Mouse (Mus musculus): ENCODE measurements around the gene Bad.
"Not testable (repeated sequence)": the region's sequence is repeated elsewhere in the genome, so short reads cannot be mapped to it uniquely, and the experiment has no call there.

Gene Bad

DNA sequence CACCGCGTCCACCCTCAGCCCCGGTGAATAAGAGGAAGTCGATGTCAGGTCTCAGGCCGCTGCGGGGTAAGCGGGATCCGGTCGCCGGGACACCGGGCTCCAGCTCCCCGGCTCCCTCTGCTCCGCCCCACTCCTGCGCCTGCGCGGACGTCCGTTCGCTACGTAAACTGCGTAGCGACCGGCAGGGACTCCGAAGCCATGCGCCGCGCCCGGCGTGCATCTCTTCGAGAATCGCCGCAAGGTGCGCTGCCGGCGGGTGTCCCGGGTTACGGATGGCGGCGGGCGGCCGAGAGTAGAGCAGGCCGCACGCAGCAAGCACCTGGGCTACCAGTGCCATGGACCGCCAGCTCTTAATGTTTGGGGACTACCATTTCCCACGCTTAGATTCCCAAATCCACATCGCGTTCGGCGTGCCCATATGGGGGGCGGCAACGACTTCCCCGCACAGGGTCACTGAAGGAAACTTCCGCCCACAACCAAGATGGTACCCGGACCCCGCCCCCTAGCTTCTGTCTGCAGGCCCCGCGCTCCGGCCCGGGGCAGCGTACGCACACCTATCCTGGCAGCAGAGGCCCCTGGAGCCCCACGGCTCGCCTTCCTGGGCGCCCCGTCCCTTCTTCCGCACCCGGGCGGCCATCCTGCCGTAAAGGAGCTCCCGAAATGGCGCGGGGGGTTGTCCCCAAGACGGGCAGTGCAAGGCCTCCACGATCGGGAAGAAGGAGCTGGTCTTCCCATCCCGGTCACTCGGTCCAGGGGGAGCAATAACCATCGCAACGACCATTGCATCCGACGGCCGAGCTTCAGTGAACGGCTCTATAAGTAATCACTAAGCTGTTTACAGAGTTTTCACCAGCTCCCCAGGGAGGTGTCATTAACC lies at the start of gene Bad:
TSS of gene Bad (plus strand) at position 490 of the 877 bp plus-strand sequence.
- peak; percentile 94 for DNase-seq

GRCm38 (mm10) chr19:6892512-6892911 lies 49.1 kb upstream of the Bad start:
- peak; percentile 70 for DNase-seq

DNA sequence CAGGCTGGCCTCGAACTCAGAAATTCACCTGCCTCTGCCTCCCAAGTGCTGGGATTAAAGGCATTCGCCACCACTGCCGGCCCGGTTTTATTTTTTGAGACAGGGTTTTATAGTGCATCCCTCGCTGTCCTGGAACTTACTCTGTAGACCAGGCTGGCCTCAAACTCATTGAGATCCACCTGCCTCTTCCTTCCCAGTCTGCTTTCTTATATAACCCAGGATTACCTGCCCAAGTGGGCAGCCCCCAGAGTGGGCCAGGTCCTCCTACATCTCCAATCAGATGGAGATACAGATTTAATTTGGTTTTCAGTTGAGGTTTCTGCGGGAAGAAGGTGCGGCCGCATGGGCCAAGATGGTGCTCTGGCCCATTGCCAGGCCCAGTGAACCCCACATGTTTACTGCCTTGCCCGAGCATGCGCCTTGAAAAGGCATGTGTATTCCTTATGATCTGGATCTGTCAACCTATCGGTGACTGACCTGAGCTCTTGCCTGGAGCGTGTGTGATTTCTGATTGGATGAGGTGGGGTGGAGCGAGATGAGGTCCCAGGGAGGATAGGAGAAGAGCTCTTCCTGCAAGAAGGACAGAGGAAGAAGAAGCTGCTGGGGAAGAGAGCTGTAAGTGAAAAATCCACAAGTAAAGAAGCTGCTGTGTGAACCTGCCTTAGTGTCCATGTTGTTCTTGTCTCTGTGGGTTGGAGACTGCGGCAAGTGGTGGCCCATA lies 47.8 kb upstream of the Bad start:
- no peak for DNase-seq

DNA sequence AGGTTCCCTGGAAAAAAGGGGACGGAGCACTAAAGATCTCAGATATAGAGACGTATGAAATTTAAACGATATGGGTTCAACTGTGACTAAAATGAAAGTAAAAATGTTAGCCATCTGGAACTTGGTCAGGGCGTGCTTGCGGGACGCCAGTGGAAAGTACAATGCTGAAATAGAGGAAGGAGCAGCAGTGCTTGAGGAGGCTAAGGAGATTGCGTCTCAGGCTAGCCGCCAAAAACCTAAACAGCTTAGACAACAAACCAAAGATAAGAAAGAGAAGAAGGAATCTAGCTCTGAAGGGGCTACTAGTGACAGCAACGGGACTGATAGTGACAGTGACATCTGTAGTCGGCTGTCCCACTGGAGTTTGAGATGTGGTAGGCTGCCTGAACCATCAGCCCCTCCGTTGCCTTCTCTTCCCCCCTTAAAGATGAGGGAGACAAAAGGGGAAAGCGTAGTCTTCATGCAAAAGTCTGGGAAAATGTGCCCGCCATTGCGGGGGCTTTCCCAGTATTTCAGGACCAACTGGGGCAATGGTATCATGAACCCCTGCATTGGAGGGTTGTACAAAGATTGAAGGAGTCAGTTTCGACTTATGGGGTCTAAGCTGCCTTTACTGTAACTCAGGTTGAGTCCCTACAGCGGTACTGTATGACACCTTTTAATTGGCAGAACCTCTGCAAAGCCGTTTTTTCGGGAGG lies 45.9 kb upstream of the Bad start:
- not testable (repeated sequence) for DNase-seq

- DNase-seq: peak; percentile 86
Measured at GRCm38 (mm10) chr19:6899641-6900040, 42.0 kb upstream of the Bad start.

DNA sequence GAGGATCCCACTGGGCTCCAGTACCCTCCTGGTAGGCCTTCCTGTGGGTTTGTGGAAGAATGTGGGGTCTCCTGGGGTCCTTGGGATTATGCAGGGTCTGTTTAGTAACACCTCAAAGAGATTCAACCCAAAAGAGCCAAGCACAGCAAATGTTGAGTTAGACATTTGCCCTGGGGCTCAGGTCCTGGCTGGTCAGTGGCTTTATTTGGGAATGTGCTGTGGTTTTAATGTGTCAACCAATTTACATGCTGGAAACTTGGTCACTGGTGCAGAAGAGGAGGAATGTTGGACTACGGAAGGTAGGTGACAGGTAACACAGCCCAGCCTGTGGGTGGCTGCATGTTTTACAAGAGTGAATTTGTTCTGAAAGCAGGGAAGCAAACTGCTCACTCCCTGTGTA lies 38.6 kb upstream of the Bad start:
- DNase-seq: peak; percentile 84

DNA sequence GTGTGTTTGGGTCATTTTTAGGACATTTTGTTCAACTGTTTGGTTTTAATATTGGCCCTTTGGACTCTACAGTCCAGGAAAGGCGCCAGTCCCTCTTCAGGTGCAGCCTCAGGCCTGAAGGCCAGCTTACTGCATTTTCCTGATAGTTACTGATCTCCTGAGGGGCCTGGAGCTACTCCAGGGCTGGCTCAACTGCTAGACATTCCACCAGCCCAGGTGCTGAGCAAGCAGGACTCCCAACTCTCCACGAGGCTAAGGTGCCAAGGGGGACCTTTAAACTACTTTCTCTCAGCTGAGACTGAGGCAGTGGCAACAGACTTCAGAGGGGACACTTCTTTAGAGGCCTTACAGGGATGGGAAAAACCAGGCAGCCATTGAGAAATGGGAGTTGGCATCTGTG lies 36.8 kb upstream of the Bad start:
- DNase-seq: peak; percentile 96

DNA sequence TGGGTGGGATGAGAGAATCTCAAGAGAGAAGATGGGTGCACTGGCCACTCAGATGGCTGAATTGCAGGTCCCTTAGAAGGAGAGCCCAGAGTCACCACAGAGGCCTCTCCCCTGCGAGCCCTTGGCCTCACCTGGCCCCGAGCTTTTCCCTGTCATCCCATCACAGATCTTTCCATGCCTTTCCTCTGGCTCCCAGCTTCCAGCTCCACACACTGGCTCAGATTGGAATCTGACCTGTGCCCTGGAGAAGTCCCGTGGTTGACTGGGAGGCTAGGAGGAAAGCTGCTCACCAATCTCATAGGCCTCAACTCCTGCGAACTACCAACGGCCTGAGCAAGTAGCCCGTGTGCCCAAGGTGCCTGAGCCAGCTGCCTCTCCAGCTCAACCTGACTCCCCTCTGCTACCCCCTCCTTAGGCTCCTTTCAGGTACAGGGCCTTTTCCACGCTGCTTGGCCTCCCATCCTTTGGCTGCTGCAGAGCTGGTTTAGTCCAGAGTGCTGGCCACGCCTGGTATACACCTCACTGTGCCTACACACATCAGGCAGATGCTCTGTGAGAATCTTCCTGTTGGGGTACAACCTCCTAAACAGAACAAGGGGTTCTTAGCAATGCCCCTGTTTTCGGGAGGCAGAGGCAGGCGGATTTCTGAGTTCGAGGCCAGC lies 36.0 kb upstream of the Bad start:
- peak; percentile 62 for DNase-seq

- DNase-seq: peak; percentile 81
Measured at GRCm38 (mm10) chr19:6906199-6906598, 35.5 kb upstream of the Bad start.

GRCm38 (mm10) chr19:6907094-6907493 lies 34.6 kb upstream of the Bad start:
- no peak for DNase-seq

GRCm38 (mm10) chr19:6907811-6908540 lies 33.7 kb upstream of the Bad start:
- DNase-seq: no peak

- DNase-seq: no peak
Measured at GRCm38 (mm10) chr19:6909021-6909420, 32.6 kb upstream of the Bad start.

DNA sequence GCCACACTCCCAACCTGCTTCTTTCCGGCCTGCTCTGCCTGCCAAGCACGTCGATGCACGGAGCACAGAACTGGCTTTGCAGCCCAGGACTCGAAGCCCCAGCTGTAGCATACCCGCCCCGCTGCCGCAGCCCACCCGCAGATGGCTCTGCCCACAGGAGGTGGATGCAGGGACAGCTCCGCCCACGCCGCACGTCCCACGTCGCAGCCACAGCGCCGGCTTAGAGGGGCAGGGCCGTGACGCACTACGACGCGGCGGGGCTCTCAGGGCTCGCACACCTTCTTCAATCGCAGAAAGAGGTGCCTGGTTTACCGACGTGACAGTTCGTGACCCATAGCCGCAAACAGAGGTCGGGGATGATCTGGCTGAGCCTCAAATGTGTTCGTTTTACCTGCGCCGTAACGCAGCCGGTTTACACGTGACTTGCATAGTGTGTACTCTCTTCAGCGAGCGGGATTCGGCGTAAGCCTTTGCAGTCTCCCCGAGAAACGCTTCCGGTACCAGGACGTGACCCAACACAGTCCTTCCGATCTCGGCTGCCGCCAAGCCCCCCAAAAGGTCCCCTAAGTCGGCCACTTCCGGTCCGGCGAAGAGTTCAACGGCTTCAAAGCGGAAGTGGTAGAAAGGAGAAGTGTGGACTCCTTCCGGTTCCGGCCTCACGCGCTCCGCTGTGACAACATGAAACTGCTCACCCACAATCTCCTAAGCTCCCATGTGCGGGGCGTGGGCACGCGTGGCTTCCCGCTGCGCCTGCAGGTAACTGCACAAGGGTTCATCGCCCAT lies 32.0 kb upstream of the Bad start, which contains the start of the genes Trmt112 and Prdx5:
TSS of gene Trmt112 (plus strand) at position 192 of the 783 bp plus-strand sequence.
TSS of gene Prdx5 (minus strand) at position 600 of the 783 bp plus-strand sequence.
- DNase-seq: peak; percentile 94

- DNase-seq: peak; percentile 71
Measured at GRCm38 (mm10) chr19:6910306-6910705, 31.4 kb upstream of the Bad start.

DNA sequence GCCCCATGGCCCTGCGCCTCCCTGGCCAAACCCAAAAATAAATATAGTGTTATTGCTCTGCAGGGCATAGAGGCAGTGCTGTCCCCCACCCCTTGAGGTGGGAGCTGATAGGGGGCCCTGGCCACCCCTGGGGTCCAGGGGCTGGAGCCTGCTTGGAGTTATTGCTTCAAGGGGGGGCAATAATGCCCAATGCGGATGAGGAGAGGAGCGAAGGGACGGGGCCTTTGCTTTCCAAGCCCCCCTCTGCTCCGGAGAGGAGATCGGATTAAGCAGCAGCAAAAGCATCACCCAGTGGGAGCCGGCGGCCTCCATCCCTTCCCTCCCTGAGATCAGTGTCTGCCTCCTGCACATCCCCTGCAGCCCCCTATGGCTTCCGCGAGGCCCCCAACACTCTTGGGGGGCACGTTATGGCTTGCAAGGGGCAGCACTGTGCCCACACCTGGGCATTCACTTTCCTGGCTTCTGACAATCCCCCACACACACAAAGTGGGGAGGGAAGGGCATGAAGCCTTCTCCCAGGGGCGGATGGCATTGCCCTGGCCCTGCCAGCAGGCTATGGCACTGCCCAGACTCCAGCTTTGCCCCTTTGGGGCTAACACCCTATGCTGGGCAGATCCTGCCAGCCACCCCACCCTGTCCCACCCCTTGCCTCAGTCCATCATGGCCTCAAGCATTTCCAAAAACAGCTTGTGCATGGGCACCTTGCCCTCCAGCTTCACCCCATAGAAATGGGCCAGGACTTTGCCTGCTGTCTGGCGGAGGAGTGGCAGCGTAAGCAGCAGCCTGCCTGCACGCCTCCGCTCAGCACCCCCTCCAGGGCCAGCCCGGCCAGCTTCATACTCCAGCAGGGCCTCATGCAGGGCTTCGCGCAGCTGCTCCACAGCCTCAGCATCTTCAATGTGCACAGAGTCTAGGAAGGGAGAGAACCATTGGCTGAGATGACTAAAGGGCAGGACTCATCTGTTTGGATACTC lies 30.3 kb upstream of the Bad start:
- no peak for DNase-seq

DNA sequence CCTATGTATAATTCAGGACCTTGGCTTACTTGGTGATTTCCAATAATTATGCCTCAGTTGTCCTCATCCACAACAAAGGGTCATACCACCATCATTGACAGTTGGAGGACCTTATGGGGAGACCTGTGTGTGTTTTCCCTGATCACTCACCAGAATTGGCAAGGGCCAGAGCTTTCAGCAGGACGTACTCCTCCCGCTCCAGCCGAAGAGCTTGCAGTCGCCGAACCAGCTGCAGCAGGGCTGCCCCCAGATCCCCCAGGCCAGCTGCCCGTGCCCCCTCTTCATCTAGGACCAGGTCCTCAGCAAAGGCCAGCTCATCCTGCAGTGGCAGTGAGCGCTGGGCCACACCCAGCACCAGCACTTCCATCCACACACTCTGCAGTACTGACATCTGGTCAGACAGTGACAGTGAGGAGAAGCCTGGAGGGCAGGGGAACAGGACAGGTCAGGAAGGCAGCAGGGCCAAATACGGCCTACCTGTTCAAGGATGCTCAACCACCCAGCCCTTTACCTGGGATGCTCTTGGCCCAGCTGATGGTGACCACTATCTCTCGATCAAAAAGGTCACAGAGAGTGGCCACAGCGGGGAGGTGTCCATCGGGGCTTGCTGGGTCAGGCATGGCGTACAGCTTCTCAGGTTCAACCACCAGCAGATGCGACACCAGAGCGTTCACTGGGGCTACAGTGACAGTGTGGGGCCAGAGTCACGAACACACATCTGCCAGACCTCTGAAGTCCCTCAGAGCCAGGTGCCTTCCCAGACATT lies 29.3 kb upstream of the Bad start:
- DNase-seq: no peak

DNA sequence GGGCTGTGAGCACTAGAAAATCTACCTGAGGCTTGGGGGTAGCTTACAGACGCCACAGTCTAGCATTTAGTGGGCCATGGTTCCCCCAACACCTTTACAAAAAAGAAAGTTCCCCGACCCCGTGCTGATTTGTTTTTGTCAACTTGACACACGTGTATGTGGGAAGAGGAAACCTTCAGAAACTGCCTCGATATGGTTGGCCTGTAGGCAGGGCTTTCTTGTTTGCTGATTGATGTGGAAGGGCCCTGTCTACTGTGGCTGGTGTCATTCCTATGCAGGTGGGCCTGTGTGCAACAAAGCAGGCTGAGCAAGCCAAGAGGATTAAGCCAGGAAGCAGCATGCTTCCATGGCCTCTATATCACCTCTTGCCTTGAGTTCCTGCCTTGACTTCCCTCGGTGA lies 28.6 kb upstream of the Bad start:
- DNase-seq: no peak

DNA sequence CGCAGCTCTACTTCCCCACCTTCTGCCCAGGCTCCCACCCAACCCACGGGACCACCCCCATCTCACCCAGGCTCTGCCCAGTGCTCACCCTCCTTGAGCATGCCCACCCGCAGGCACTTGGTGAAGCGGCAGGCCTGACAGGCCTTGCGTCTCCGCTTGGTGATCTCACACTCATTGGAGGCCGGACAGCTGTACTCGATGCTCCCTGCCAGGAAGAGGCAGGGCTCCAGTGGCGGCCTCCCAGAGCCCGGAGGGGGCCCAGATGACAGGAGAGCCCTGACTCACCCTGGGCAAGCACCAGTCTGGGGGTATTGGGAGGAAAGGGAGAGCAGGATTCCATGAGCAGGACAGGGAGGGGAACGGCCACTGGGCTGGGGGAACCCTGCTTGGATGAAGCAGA lies 27.7 kb upstream of the Bad start:
- no peak for DNase-seq

GRCm38 (mm10) chr19:6914540-6914939 lies 27.1 kb upstream of the Bad start:
- no peak for DNase-seq

All from kidney, adult 9 months (tissue).